Mouse (Mus musculus): ENCODE measurements around the gene Tbc1d2b.

Tbc1d2b gene

GRCm38 (mm10) chr9:90208655-90209054, 61.9 kb downstream of the Tbc1d2b start:
- DNase-seq (ENCODE audit: low read depth in 2 of 2, low spot score in 2 of 2), result no peak

GRCm38 (mm10) chr9:90207808-90208207, 62.8 kb downstream of the Tbc1d2b start:
- no peak for DNase-seq (ENCODE audit: low read depth in 2 of 2, low spot score in 2 of 2)

GRCm38 (mm10) chr9:90206500-90206899, 64.1 kb downstream of the Tbc1d2b start:
- DNase-seq (ENCODE audit: low read depth in 2 of 2, low spot score in 2 of 2), result peak; percentile 69 to 76

- DNase-seq (ENCODE audit: low read depth in 2 of 2, low spot score in 2 of 2), result no peak
Observed at GRCm38 (mm10) chr9:90204396-90204915, 66.1 kb downstream of the Tbc1d2b start.

- DNase-seq (ENCODE audit: low read depth in 2 of 2, low spot score in 2 of 2), result no peak
Observed at GRCm38 (mm10) chr9:90203233-90203632, 67.4 kb downstream of the Tbc1d2b start.

- DNase-seq (ENCODE audit: low read depth in 2 of 2, low spot score in 2 of 2), result no peak
Observed at GRCm38 (mm10) chr9:90201541-90201940, 69.1 kb downstream of the Tbc1d2b start.

GRCm38 (mm10) chr9:90201096-90201495, 69.5 kb downstream of the Tbc1d2b start:
- no peak for DNase-seq (ENCODE audit: low read depth in 2 of 2, low spot score in 2 of 2)

GRCm38 (mm10) chr9:90200501-90200900, 70.1 kb downstream of the Tbc1d2b start:
- DNase-seq (ENCODE audit: low read depth in 2 of 2, low spot score in 2 of 2), result no peak

- DNase-seq (ENCODE audit: low read depth in 2 of 2, low spot score in 2 of 2), result no peak
Observed at GRCm38 (mm10) chr9:90199611-90200010, 71.0 kb downstream of the Tbc1d2b start.

GRCm38 (mm10) chr9:90198531-90199449, 71.8 kb downstream of the Tbc1d2b start:
- no peak for DNase-seq (ENCODE audit: low read depth in 2 of 2, low spot score in 2 of 2)

- DNase-seq (ENCODE audit: low read depth in 2 of 2, low spot score in 2 of 2), result no peak
Observed at GRCm38 (mm10) chr9:90197866-90198383, 72.7 kb downstream of the Tbc1d2b start.

GRCm38 (mm10) chr9:90197116-90197665, 73.4 kb downstream of the Tbc1d2b start:
- DNase-seq (ENCODE audit: low read depth in 2 of 2, low spot score in 2 of 2), result no peak

- no peak for DNase-seq (ENCODE audit: low read depth in 2 of 2, low spot score in 2 of 2)
Observed at GRCm38 (mm10) chr9:90196262-90196661, 74.3 kb downstream of the Tbc1d2b start.

GRCm38 (mm10) chr9:90195000-90195399, 75.6 kb downstream of the Tbc1d2b start:
- DNase-seq (ENCODE audit: low read depth in 2 of 2, low spot score in 2 of 2), result no peak

GRCm38 (mm10) chr9:90189391-90189790, 81.2 kb downstream of the Tbc1d2b start:
- no peak for DNase-seq (ENCODE audit: low read depth in 2 of 2, low spot score in 2 of 2)

GRCm38 (mm10) chr9:90188893-90189292, 81.7 kb downstream of the Tbc1d2b start:
- DNase-seq (ENCODE audit: low read depth in 2 of 2, low spot score in 2 of 2), result no peak

- no peak for DNase-seq (ENCODE audit: low read depth in 2 of 2, low spot score in 2 of 2)
Observed at GRCm38 (mm10) chr9:90185356-90185910, 85.2 kb downstream of the Tbc1d2b start.

GRCm38 (mm10) chr9:90184116-90184515, 86.5 kb downstream of the Tbc1d2b start:
- no peak for DNase-seq (ENCODE audit: low read depth in 2 of 2, low spot score in 2 of 2)

GRCm38 (mm10) chr9:90183550-90183949, 87.1 kb downstream of the Tbc1d2b start:
- no peak for DNase-seq (ENCODE audit: low read depth in 2 of 2, low spot score in 2 of 2)

GRCm38 (mm10) chr9:90182636-90183421, 87.8 kb downstream of the Tbc1d2b start:
- no peak for DNase-seq (ENCODE audit: low read depth in 2 of 2, low spot score in 2 of 2)

Data from CD8-positive naive resting alpha-beta T cell, adult 2 months (primary cell).